Mouse (Mus musculus) MEL (cell line): ENCODE data around the gene Slc9c1.

Experiments used
- CTCF ChIP-seq, 3 experiments: IDR thresholded peaks in 2 of 3; conservative IDR thresholded peaks in 1 of 3; 2 replicates each; pipeline ENCODE4 v1.5.1; 2011 to 2012; ENCODE audit warnings: low read length in 3 of 3, low read depth in 2 of 3, mild to moderate bottlenecking in 2 of 3, improper control_type of control experiment in 1 of 3, inconsistent platforms in 1 of 3, mixed read lengths in 1 of 3, moderate library complexity in 1 of 3; ENCODE audit not compliant: control insufficient read depth in 1 of 3, insufficient read depth in 1 of 3, poor library complexity in 1 of 3, severe bottlenecking in 1 of 3
- ELF1 ChIP-seq: IDR thresholded peaks from 2 replicates; pipeline ENCODE4 v1.6.1; 2014; ENCODE audit warnings: low read depth, mild to moderate bottlenecking, inconsistent platforms, low read length, improper control_type of control experiment, moderate library complexity
- EP300 ChIP-seq, 2 experiments: IDR thresholded peaks; 2 replicates each; pipeline ENCODE4 v1.6.1; 2011; ENCODE audit warnings: improper control_type of control experiment in 2 of 2, low read length in 2 of 2, low read depth in 1 of 2, mild to moderate bottlenecking in 1 of 2
- NELFE ChIP-seq: IDR thresholded peaks from 2 replicates; pipeline ENCODE4 v1.6.1; 2011; ENCODE audit warnings: low read depth, low read length, improper control_type of control experiment
- POLR2A ChIP-seq, 2 experiments: IDR thresholded peaks; 2 replicates each; pipeline ENCODE4 v1.6.1; 2011 to 2012; ENCODE audit warnings: low read length in 2 of 2, mild to moderate bottlenecking in 2 of 2, control low read depth in 1 of 2, improper control_type of control experiment in 1 of 2, low read depth in 1 of 2, moderate library complexity in 1 of 2; ENCODE audit not compliant: control insufficient read depth in 1 of 2, insufficient read depth in 1 of 2, poor library complexity in 1 of 2
- POLR2AphosphoS2 ChIP-seq: IDR thresholded peaks from 2 replicates; pipeline ENCODE4 v1.6.1; 2011; ENCODE audit warnings: low read length, improper control_type of control experiment
- RAD21 ChIP-seq: IDR thresholded peaks from 2 replicates; pipeline ENCODE4 v1.6.1; 2011; ENCODE audit warnings: mild to moderate bottlenecking, low read depth, low read length, improper control_type of control experiment
- TAL1 ChIP-seq: IDR thresholded peaks from 2 replicates; pipeline ENCODE4 v1.6.1; 2012; ENCODE audit warnings: mild to moderate bottlenecking, inconsistent platforms, low read length, moderate library complexity, mixed read lengths
- USF1 ChIP-seq: IDR thresholded peaks from 2 replicates; pipeline ENCODE4 v1.6.1; 2014; ENCODE audit warnings: low read depth, mild to moderate bottlenecking, inconsistent platforms, low read length, improper control_type of control experiment, moderate library complexity
- ZKSCAN1 ChIP-seq: IDR thresholded peaks from 2 replicates; pipeline ENCODE4 v1.6.1; 2012; ENCODE audit warnings: low read depth, mild to moderate bottlenecking, inconsistent platforms, low read length, improper control_type of control experiment, moderate library complexity

DNA sequence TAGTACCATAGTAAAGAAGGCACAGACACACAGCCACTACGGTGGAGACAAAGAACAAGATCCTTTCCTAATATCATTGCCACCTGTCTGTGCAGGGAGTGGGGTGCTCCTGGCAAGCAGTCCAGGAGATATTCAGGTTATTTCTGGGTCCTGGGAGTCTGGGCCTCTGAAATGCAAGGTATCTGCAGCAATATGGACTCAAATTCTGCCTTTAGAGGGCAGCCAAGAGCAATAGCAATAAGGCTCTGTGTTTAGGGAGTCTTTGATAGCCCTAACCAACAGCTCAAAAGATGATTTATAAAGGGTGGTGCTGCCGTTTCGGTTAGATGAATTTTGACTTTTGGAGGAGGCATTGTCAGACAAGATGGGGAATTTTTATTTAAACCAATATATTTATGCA is 74.2 kb downstream of the Slc9c1 start:
- TF ChIP-seq POLR2A (IDR thresholded peaks at IDR 0.05; ENCODE audit: control insufficient read depth in 1 of 2, insufficient read depth in 1 of 2, low read depth in 1 of 2, low read length in 2 of 2, poor library complexity in 1 of 2) (no peak), ELF1 (no peak), NELFE (no peak), CTCF (IDR thresholded peaks at IDR 0.05 in 2 of 3, conservative IDR thresholded peaks at IDR 0.05 in 1 of 3; ENCODE audit: control insufficient read depth in 1 of 3, insufficient read depth in 1 of 3, low read depth in 2 of 3, low read length in 3 of 3, poor library complexity in 1 of 3, severe bottlenecking in 1 of 3) (peak in 2 of 3 experiments; percentile 25 to 60; a peak in 4 of 6 replicates), RAD21 (peak; percentile 33), USF1 (no peak), ZKSCAN1 (no peak), TAL1 (no peak), EP300 (IDR thresholded peaks at IDR 0.05; ENCODE audit: low read depth in 1 of 2, low read length in 2 of 2) (no peak), POLR2AphosphoS2 (no peak)
